Mouse (Mus musculus): ENCODE measurements around the gene Eif2ak1.

GRCm38 (mm10) chr5:143909417-143910400 lies 92.1 kb downstream of the Eif2ak1 start, which contains the start of the genes Aimp2 and Pms2:
- no peak for TF ChIP-seq CTCF (IDR thresholded peaks at IDR 0.05; ENCODE audit: borderline replicate concordance, insufficient read depth, low read length)
- TF ChIP-seq POLR2A (IDR thresholded peaks at IDR 0.05; ENCODE audit: low read depth, low read length) = peak; percentile 85

Data from embryonic fibroblast, embryonic 13.5 days (primary cell).